Mouse (Mus musculus) midbrain, embryonic 12.5 days (tissue): ENCODE measurements around the gene Kpna3. TPM values are rescaled to one million over a fixed set of nuclear protein-coding genes. Genes with fewer than 3 reads are reported as not detected.
"Not testable (repeated sequence)": the region's sequence is repeated elsewhere in the genome, so short reads cannot be mapped to it uniquely, and the experiment has no call there.

Experiments
- ATAC-seq: fragments of 200-750 bp; cut with Nextera tagmentation; 2 replicates; pipeline ENCODE4 v1.8.0; 2017; ENCODE audit warnings: low read depth, moderate TSS enrichment, moderate library complexity; ENCODE audit not compliant: low FRiP score
- H3K27ac ChIP-seq: fragments of 300-500 bp; sonication (generic); replicated peaks from 2 replicates; pipeline ENCODE4 v1.5.1; 2016; ENCODE audit warnings: mild to moderate bottlenecking
- H3K27me3 ChIP-seq: fragments of 300-500 bp; sonication (generic); 2 replicates; pipeline ENCODE4 v1.6.1; 2016; ENCODE audit warnings: mild to moderate bottlenecking
- H3K36me3 ChIP-seq: fragments of 300-500 bp; sonication (generic); 2 replicates; pipeline ENCODE4 v1.6.1; 2016
- H3K4me1 ChIP-seq: fragments of 300-500 bp; sonication (generic); 2 replicates; pipeline ENCODE4 v1.6.1; 2016
- H3K4me2 ChIP-seq: fragments of 300-500 bp; sonication (generic); replicated peaks from 2 replicates; pipeline ENCODE4 v1.6.1; 2016; ENCODE audit warnings: mild to moderate bottlenecking, moderate library complexity
- H3K4me3 ChIP-seq: fragments of 300-500 bp; sonication (generic); 2 replicates; pipeline ENCODE4 v1.5.1; 2016; ENCODE audit warnings: mild to moderate bottlenecking
- H3K9ac ChIP-seq: fragments of 300-500 bp; sonication (generic); replicated peaks from 2 replicates; pipeline ENCODE4 v1.6.1; 2016; ENCODE audit warnings: mild to moderate bottlenecking, moderate library complexity
- H3K9me3 ChIP-seq: fragments of 300-500 bp; sonication (generic); 2 replicates; pipeline ENCODE4 v1.6.1; 2016; ENCODE audit warnings: mild to moderate bottlenecking
- WGBS: fragments of 180-500 bp; shearing (Covaris S2); methylation state at CpG from one replicate; pipeline ENCODE4 v1.1.7; 2016; 5-methylcytosine and 5-hydroxymethylcytosine counted together
- polyA plus RNA-seq: library from polyadenylated mRNA; unstranded; fragments of >200 nt; fragmentation: Nextera tagmentation; extraction: Ambion mirVana; gene quantifications from 2 replicates; pipeline ENCODE4 v1.2.1, GENCODE M21; 2016

Gene Kpna3
- polyA plus RNA-seq, 1 experiment from 2014 or later = 86.3 TPM

DNA sequence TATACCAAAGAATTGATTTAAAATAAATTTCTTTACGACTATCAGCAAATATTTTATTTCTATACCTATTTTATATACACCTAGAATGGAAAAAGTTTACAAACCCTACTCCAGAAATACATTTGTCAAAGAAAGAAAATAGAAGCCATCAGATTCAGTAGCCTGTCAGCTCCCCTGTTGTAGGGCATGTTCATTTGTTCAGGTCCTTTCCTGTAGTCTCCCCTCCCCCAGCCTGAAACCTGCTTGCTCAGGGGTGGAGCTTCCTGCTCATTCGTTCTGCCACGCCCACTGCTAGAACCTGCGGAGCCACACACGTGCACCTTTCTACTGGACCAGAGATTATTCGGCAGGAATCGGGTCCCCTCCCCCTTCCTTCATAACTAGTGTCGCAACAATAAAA, 12.6 kb downstream of the Kpna3 start:
- 30% methylated on average over 5 of the region's 8 CpGs for WGBS
- not testable (repeated sequence) for H3K27me3 ChIP-seq, H3K9ac ChIP-seq, H3K4me2 ChIP-seq, H3K4me1 ChIP-seq, ATAC-seq, H3K27ac ChIP-seq, H3K4me3 ChIP-seq, H3K36me3 ChIP-seq, H3K9me3 ChIP-seq

DNA sequence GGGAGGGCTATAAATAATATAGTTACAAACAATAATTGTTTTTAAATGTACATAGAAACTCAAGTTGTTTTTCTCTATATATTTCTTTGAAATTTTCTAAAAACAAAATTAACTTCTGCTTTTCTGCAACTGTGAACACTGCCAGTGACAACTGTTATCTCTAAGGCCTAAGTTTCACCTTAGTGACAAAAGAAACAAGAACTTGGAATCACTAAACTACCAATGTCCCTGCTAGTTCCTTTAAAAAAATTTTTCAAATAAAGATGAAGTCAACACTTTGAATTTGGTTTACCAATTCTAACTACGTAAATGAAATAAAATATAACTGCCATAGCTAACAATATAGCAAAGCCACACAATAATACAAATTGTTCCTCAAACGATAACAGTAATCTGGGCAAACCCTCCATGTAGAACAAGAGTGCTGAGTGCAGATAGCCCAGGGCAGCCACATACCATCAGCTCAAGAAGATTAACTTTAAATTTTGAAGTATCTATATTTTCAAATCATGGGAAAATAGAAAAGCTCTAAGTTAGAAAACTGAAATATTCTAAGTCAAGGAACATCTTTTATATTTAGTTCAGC, 14.5 kb downstream of the Kpna3 start:
- no peak overlapping the region for H3K27ac ChIP-seq
- H3K4me1 ChIP-seq = no peaks in the 10 kb centered on the region
- no peak overlapping the region for H3K9ac ChIP-seq
- no peak for ATAC-seq
- H3K27me3 ChIP-seq = no peaks in the 10 kb centered on the region
- H3K4me3 ChIP-seq = no peak overlapping the region
- no peaks in the 10 kb centered on the region for H3K9me3 ChIP-seq
- no peak overlapping the region for H3K4me2 ChIP-seq
- H3K36me3 ChIP-seq = 0 out of 2 replicates have a peak, but pooled peaks cover 3% of the 10 kb centered on the region
- WGBS = 96% methylated on average over 2 of the region's 2 CpGs

DNA sequence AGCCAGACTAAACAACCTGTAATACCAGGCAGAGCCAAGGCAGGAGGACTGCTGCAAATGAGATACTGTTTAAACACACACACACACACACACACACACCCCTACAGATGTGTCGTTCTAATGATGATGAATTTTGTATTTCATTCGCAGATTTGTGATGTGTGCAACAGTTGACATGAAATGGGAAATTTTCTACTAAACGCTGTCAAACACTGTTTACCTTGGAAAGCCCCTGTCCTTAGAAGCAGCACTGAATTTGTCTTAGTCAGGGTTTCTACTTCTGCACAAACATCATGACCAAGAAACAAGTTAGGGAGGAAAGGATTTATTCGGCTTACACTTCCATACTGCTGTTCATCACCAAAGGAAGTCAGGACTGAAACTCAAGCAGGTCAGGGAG, 24.0 kb downstream of the Kpna3 start:
- no peaks in the 10 kb centered on the region for H3K36me3 ChIP-seq

DNA sequence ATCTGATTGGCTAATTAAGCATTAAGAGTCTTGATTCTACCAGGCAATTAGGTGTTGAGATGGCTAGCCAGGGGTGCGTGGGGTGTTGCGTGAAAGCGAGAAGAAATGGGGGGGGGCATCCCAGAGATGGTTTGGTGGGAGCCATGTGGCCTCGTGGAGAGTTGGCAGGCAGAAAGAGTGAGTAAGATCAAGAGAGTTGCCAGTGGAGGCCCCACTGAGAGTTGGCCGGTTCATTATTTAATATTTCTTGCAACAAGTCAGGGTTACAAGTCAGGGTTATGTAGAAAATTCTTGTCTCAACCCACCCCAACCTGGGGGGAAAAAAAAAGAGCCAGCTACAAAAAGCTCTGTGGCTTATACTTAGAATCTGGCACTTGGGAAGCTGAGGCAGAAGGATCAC, 24.4 kb downstream of the Kpna3 start:
- Histone ChIP-seq H3K27me3 (no peaks in the 10 kb centered on the region), H3K4me3 (no peak overlapping the region), H3K4me1 (peaks cover 15% of the 10 kb centered on the region), H3K9ac (no peak overlapping the region), H3K36me3 (no peaks in the 10 kb centered on the region), H3K9me3 (no peaks in the 10 kb centered on the region), H3K4me2 (no peak overlapping the region), H3K27ac (no peak overlapping the region)
- 87% methylated on average over 5 of the region's 5 CpGs for WGBS
- no peak for ATAC-seq

More for the DNA sequence above, 24.0 kb downstream of the Kpna3 start:
- 89% methylated on average over 4 of the region's 4 CpGs for WGBS
- H3K4me3 ChIP-seq = no peak overlapping the region
- no peak for ATAC-seq
- no peaks in the 10 kb centered on the region for H3K27me3 ChIP-seq
- no peak overlapping the region for H3K9ac ChIP-seq
- H3K27ac ChIP-seq = no peak overlapping the region
- peaks cover 15% of the 10 kb centered on the region for H3K4me1 ChIP-seq
- H3K9me3 ChIP-seq = no peaks in the 10 kb centered on the region
- H3K4me2 ChIP-seq = no peak overlapping the region

DNA sequence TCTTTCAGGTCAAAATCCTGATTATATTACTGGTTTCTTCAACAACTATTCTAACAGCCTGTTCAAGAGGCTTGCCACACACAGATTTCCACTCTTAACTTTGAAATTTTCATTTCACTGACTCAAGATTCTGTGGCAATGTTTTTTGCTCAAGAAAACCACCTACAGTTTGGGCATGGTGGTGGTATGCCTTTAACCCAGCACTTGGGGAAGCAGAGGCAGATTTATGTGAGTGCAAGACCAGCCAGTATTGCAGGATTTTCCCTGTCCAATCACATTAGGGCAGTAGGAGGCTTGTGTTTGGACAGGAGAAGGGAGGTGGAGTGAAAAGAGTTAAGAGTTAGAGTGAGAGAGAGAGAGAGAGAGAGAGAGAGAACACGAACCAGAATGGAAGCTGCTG, 24.9 kb downstream of the Kpna3 start:
- no peaks in the 10 kb centered on the region for H3K27me3 ChIP-seq
- H3K4me3 ChIP-seq = no peak overlapping the region
- no peaks in the 10 kb centered on the region for H3K9me3 ChIP-seq
- no peaks in the 10 kb centered on the region for H3K36me3 ChIP-seq
- H3K4me1 ChIP-seq = peaks cover 15% of the 10 kb centered on the region
- no peak for ATAC-seq
- no peak overlapping the region for H3K4me2 ChIP-seq
- no peak overlapping the region for H3K27ac ChIP-seq
- no peak overlapping the region for H3K9ac ChIP-seq
- WGBS = 15% methylated on average over 1 of the region's 1 CpGs

DNA sequence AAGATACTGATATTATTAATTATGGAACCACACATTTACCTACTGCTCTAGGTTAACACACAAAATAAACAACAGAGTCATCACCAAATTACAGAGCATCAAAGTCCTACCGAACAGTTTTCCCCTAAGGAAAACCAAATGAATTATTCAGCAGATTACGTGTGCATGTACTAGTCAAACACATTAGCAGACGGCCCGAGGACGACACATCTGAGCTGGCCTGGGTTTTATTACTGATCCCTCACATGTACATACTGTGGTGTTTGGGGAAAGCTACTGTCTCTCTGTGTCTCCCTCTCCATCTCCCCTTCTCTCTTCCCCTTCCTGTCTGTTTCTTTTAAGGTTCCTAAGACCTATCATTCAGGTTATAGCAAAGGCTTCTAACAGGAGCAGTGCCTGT, 25.5 kb downstream of the Kpna3 start:
- Histone ChIP-seq H3K4me1 (peaks cover 15% of the 10 kb centered on the region), H3K27me3 (no peaks in the 10 kb centered on the region), H3K4me2 (no peak overlapping the region), H3K27ac (0 out of 2 replicates have a peak overlapping the region, but pooled peaks have one; percentile 30), H3K4me3 (no peak overlapping the region), H3K36me3 (no peaks in the 10 kb centered on the region), H3K9me3 (no peaks in the 10 kb centered on the region), H3K9ac (no peak overlapping the region)
- ATAC-seq = no peak
- 18% methylated on average over 5 of the region's 5 CpGs for WGBS

DNA sequence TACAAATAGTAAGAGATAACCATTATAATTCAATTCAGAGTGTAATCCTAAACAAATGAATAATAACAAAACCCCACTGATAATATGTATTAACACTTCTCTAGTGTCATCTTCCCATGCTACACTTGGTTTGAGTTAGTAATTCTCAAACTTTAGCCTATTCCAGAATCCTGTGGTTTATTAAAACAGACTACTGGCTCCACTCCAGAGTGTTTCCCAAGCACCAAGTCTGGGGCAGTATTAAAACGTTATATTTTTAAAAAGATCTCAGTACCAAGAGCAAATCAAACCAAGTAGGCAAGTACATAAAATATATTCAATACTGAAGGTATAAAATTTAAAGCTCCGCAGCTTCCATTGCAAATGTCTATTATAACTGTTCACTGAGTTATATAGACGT, 26.0 kb downstream of the Kpna3 start:
- 74% methylated on average over 3 of the region's 3 CpGs for WGBS
- Histone ChIP-seq H3K9me3 (no peaks in the 10 kb centered on the region), H3K27me3 (no peaks in the 10 kb centered on the region), H3K4me1 (peaks cover 15% of the 10 kb centered on the region), H3K9ac (no peak overlapping the region), H3K4me3 (no peak overlapping the region), H3K36me3 (no peaks in the 10 kb centered on the region), H3K27ac (no peak overlapping the region), H3K4me2 (no peak overlapping the region)
- no peak for ATAC-seq

DNA sequence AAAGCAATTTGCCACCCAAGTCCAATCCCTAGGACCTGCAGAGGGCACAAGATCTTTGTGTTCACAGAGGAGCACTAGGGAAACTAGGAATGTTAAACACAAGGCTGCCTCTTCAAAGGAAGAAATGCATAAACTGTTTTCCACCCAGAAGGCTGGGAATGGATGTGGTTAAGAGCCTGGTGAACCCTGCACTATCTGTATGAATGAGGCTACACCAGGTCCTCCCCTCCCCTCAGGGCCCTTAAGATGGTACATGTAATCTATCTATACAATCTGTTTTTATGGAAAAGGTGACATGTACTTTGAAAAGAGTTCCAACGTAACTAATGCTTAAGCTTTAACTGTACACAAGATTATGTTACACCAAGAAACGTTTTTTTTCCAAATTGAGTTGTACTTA, 29.7 kb downstream of the Kpna3 start:
- 84% methylated on average over 2 of the region's 2 CpGs for WGBS
- no peaks in the 10 kb centered on the region for H3K36me3 ChIP-seq
- H3K9me3 ChIP-seq = no peaks in the 10 kb centered on the region
- no peaks in the 10 kb centered on the region for H3K27me3 ChIP-seq
- H3K4me2 ChIP-seq = no peak overlapping the region
- H3K27ac ChIP-seq = no peak overlapping the region
- no peak overlapping the region for H3K4me3 ChIP-seq
- no peak overlapping the region for H3K9ac ChIP-seq
- ATAC-seq = no peak
- H3K4me1 ChIP-seq = peaks cover 9% of the 10 kb centered on the region

DNA sequence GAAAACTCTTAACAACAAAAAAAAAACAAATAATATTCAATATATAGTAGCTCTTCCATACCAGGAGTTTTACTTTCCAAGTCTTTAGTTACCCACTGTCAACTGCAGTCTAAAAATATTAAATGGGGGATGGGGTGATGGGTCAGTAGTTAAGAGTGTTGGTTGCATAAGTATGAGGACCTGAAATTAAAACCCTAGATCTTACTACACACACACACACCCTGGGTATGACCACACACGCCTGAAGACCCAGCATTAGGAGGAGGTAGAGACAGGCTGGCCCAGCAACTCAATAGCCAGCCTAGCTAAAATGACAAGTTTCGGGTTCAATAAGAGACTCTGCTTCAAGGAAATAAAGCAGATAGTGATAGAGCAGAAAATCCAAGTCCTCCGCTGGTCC, 32.6 kb downstream of the Kpna3 start:
- Histone ChIP-seq H3K4me3 (no peak overlapping the region), H3K36me3 (peaks cover 3% of the 10 kb centered on the region; the same call in 1 of the 2 replicates), H3K27me3 (no peaks in the 10 kb centered on the region), H3K9ac (no peak overlapping the region), H3K9me3 (no peaks in the 10 kb centered on the region), H3K4me1 (no peaks in the 10 kb centered on the region), H3K4me2 (no peak overlapping the region), H3K27ac (no peak overlapping the region)
- 92% methylated on average over 3 of the region's 3 CpGs for WGBS
- ATAC-seq = no peak

DNA sequence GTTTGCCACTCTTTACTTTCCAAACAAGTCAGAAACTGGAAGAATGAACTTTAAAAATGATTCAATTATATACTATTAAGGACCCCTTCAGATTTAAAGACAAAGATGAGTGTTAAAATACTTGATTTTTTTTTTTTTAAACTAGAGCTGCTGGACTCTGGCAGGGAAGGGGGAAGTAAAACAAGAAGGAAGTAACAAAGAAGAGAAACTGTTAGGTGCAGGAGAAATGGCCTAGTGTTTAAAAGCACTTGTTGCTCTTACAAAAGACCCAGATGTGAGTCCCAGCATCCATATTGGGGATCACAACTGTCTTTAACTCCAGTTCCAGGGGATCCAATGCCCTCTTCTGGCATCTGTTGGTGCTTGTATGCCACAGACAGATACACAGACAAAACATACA, 33.9 kb downstream of the Kpna3 start:
- no peak for ATAC-seq
- H3K4me3 ChIP-seq = no peak overlapping the region
- no peak overlapping the region for H3K9ac ChIP-seq
- H3K36me3 ChIP-seq = peaks cover 9% of the 10 kb centered on the region; the same call in 1 of the 2 replicates
- no peaks in the 10 kb centered on the region for H3K4me1 ChIP-seq
- H3K27ac ChIP-seq = no peak overlapping the region
- H3K27me3 ChIP-seq = no peaks in the 10 kb centered on the region
- no peak overlapping the region for H3K4me2 ChIP-seq
- no peaks in the 10 kb centered on the region for H3K9me3 ChIP-seq

DNA sequence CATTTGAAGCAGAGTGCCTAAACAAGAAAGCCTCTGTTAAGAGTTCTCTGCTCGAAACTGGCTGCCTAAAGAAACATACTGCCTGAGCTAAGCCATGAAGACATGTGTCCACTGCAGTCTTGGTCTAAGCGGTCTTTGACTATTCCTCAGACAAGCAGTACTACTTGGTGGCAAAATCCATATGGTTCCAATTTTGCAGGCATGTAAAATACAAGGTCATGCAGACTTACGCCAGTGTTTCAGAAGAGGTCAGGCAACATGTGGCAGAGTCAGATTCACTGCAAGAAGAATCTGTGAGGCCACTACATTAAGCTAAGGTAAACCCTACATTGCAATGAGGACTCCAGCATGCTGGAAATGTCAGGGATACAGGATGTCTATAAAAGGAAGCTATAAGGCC, 34.7 kb downstream of the Kpna3 start:
- WGBS = 91% methylated on average over 3 of the region's 3 CpGs
- Histone ChIP-seq H3K4me1 (no peaks in the 10 kb centered on the region), H3K9me3 (no peaks in the 10 kb centered on the region), H3K4me2 (no peak overlapping the region), H3K36me3 (peaks cover 16% of the 10 kb centered on the region), H3K4me3 (no peak overlapping the region), H3K27me3 (no peaks in the 10 kb centered on the region), H3K9ac (no peak overlapping the region), H3K27ac (no peak overlapping the region)
- no peak for ATAC-seq

DNA sequence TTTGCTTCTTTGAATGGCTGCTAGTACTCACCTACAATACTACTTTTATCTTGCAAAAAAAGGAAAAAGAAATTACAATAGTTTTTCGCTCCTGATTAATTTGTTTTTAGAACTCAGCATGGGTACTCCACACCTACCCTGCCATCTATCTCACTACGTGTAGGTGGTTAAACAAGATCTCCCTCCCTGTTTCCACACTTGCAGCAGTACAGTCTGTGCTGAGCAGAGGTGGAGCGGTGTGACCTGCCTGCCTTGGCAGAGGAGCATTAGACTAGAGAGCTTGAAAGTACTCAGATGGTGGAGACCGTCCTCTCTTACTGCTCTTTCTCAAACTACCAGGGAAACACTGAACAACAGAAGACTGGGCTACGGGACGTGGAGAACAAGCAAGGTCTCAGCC, 44.9 kb downstream of the Kpna3 start:
- ATAC-seq = no peak
- no peaks in the 10 kb centered on the region for H3K9me3 ChIP-seq
- H3K36me3 ChIP-seq = peaks cover 31% of the 10 kb centered on the region
- no peaks in the 10 kb centered on the region for H3K4me1 ChIP-seq
- no peak overlapping the region for H3K9ac ChIP-seq
- no peak overlapping the region for H3K4me3 ChIP-seq
- no peaks in the 10 kb centered on the region for H3K27me3 ChIP-seq
- H3K4me2 ChIP-seq = no peak overlapping the region
- WGBS = 87% methylated on average over 6 of the region's 6 CpGs
- H3K27ac ChIP-seq = no peak overlapping the region

DNA sequence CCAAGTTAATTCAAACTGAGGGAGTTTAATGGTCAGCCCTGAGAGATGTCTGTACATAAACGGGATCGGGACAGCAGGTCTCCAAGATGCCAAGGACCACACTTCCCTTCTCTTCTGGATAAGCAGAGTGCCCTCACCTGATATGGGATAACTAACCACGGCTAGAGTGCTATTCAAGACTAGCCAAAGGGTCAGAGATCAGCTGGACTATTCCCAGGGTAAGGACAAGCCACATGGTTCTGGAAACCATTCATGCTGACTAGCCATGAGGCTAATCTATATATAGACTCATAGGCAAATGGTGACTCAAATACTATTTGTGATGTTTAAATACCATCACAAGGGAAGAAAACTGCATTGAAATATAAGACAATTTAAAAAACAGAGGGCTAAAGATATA, 49.1 kb downstream of the Kpna3 start:
- H3K9ac ChIP-seq = no peak overlapping the region
- no peak overlapping the region for H3K4me3 ChIP-seq
- peaks cover 18% of the 10 kb centered on the region for H3K36me3 ChIP-seq
- H3K4me2 ChIP-seq = no peak overlapping the region
- no peaks in the 10 kb centered on the region for H3K27me3 ChIP-seq
- no peaks in the 10 kb centered on the region for H3K9me3 ChIP-seq
- H3K4me1 ChIP-seq = no peaks in the 10 kb centered on the region
- WGBS = 85% methylated on average over 3 of the region's 3 CpGs
- no peak for ATAC-seq
- H3K27ac ChIP-seq = no peak overlapping the region
